Mouse (Mus musculus): Measurements from ENCODE around the gene Cfap73.

GRCm38 (mm10) chr5:120602210-120602609 lies 31.8 kb downstream of the Cfap73 start:
- no peak for TF ChIP-seq CTCF (IDR thresholded peaks at IDR 0.05; ENCODE audit: control insufficient read depth, insufficient read depth, low read length)
- no peak for TF ChIP-seq POLR2A (IDR thresholded peaks at IDR 0.05; ENCODE audit: borderline replicate concordance, control insufficient read depth, low read depth, low read length)

All from bone marrow, adult 2 months (tissue).